Mouse (Mus musculus): ENCODE measurements around the gene Gm43552.
A peak's percentile ranks its signal among the peaks of the same experiment; 100 is the strongest.
"Not testable (repeated sequence)": the region's sequence is repeated elsewhere in the genome, so short reads cannot be mapped to it uniquely, and the experiment has no call there.

Gene Gm43552

GRCm38 (mm10) chr5:65478224-65478623, 14.4 kb downstream of the Gm43552 start:
- DNase-seq (ENCODE audit: low read depth, low spot score), result peak; percentile 78
- Histone ChIP-seq H3K27me3 (ENCODE audit: control insufficient read depth, insufficient read depth, low read length, poor library complexity, severe bottlenecking) (no peaks in the 10 kb centered on the region), H3K36me3 (ENCODE audit: control insufficient read depth, insufficient read depth, low read length, poor library complexity, severe bottlenecking) (peaks cover 2% of the 10 kb centered on the region; the same call in 1 of the 2 replicates)

- H3K27me3 ChIP-seq (ENCODE audit: control insufficient read depth, insufficient read depth, low read length, poor library complexity, severe bottlenecking); DNase-seq (ENCODE audit: low read depth, low spot score); H3K36me3 ChIP-seq (ENCODE audit: control insufficient read depth, insufficient read depth, low read length, poor library complexity, severe bottlenecking): not testable (repeated sequence)
Measured at GRCm38 (mm10) chr5:65476739-65477138, 15.9 kb downstream of the Gm43552 start.

- peak; percentile 68 for DNase-seq (ENCODE audit: low read depth, low spot score)
- peaks cover 5% of the 10 kb centered on the region for H3K36me3 ChIP-seq (ENCODE audit: control insufficient read depth, insufficient read depth, low read length, poor library complexity, severe bottlenecking)
- no peaks in the 10 kb centered on the region for H3K27me3 ChIP-seq (ENCODE audit: control insufficient read depth, insufficient read depth, low read length, poor library complexity, severe bottlenecking)
Measured at GRCm38 (mm10) chr5:65475806-65476205, 16.8 kb downstream of the Gm43552 start.

GRCm38 (mm10) chr5:65469766-65470165, 22.9 kb downstream of the Gm43552 start:
- Histone ChIP-seq H3K27me3 (ENCODE audit: control insufficient read depth, insufficient read depth, low read length, poor library complexity, severe bottlenecking) (no peaks in the 10 kb centered on the region), H3K36me3 (ENCODE audit: control insufficient read depth, insufficient read depth, low read length, poor library complexity, severe bottlenecking) (peaks cover 19% of the 10 kb centered on the region)
- no peak for DNase-seq (ENCODE audit: low read depth, low spot score)

GRCm38 (mm10) chr5:65466911-65467310, 25.7 kb downstream of the Gm43552 start:
- Histone ChIP-seq H3K36me3 (ENCODE audit: control insufficient read depth, insufficient read depth, low read length, poor library complexity, severe bottlenecking) (peaks cover 27% of the 10 kb centered on the region), H3K27me3 (ENCODE audit: control insufficient read depth, insufficient read depth, low read length, poor library complexity, severe bottlenecking) (no peaks in the 10 kb centered on the region)
- DNase-seq (ENCODE audit: low read depth, low spot score), result no peak

GRCm38 (mm10) chr5:65460361-65460760, 32.3 kb downstream of the Gm43552 start:
- no peak for DNase-seq (ENCODE audit: low read depth, low spot score)
- H3K36me3 ChIP-seq (ENCODE audit: control insufficient read depth, insufficient read depth, low read length, poor library complexity, severe bottlenecking), result peaks cover 21% of the 10 kb centered on the region
- no peaks in the 10 kb centered on the region for H3K27me3 ChIP-seq (ENCODE audit: control insufficient read depth, insufficient read depth, low read length, poor library complexity, severe bottlenecking)

- H3K36me3 ChIP-seq (ENCODE audit: control insufficient read depth, insufficient read depth, low read length, poor library complexity, severe bottlenecking), result peaks cover 20% of the 10 kb centered on the region
- no peaks in the 10 kb centered on the region for H3K27me3 ChIP-seq (ENCODE audit: control insufficient read depth, insufficient read depth, low read length, poor library complexity, severe bottlenecking)
- DNase-seq (ENCODE audit: low read depth, low spot score), result no peak
Measured at GRCm38 (mm10) chr5:65459454-65459853, 33.2 kb downstream of the Gm43552 start.

GRCm38 (mm10) chr5:65457846-65458245, 34.8 kb downstream of the Gm43552 start:
- H3K27me3 ChIP-seq (ENCODE audit: control insufficient read depth, insufficient read depth, low read length, poor library complexity, severe bottlenecking), result no peaks in the 10 kb centered on the region
- DNase-seq (ENCODE audit: low read depth, low spot score), result no peak
- peaks cover 15% of the 10 kb centered on the region for H3K36me3 ChIP-seq (ENCODE audit: control insufficient read depth, insufficient read depth, low read length, poor library complexity, severe bottlenecking)

- no peak for DNase-seq (ENCODE audit: low read depth, low spot score)
- Histone ChIP-seq H3K27me3 (ENCODE audit: control insufficient read depth, insufficient read depth, low read length, poor library complexity, severe bottlenecking) (no peaks in the 10 kb centered on the region), H3K36me3 (ENCODE audit: control insufficient read depth, insufficient read depth, low read length, poor library complexity, severe bottlenecking) (peaks cover 16% of the 10 kb centered on the region)
Measured at GRCm38 (mm10) chr5:65457086-65457827, 35.4 kb downstream of the Gm43552 start.

GRCm38 (mm10) chr5:65454771-65455170, 37.9 kb downstream of the Gm43552 start:
- no peak for DNase-seq (ENCODE audit: low read depth, low spot score)
- Histone ChIP-seq H3K27me3 (ENCODE audit: control insufficient read depth, insufficient read depth, low read length, poor library complexity, severe bottlenecking) (no peaks in the 10 kb centered on the region), H3K36me3 (ENCODE audit: control insufficient read depth, insufficient read depth, low read length, poor library complexity, severe bottlenecking) (peaks cover 16% of the 10 kb centered on the region)

GRCm38 (mm10) chr5:65448941-65449340, 43.7 kb downstream of the Gm43552 start:
- Histone ChIP-seq H3K36me3 (ENCODE audit: control insufficient read depth, insufficient read depth, low read length, poor library complexity, severe bottlenecking) (peaks cover 15% of the 10 kb centered on the region), H3K27me3 (ENCODE audit: control insufficient read depth, insufficient read depth, low read length, poor library complexity, severe bottlenecking) (no peaks in the 10 kb centered on the region)
- no peak for DNase-seq (ENCODE audit: low read depth, low spot score)

GRCm38 (mm10) chr5:65447826-65448225, 44.8 kb downstream of the Gm43552 start:
- peaks cover 12% of the 10 kb centered on the region for H3K36me3 ChIP-seq (ENCODE audit: control insufficient read depth, insufficient read depth, low read length, poor library complexity, severe bottlenecking)
- no peak for DNase-seq (ENCODE audit: low read depth, low spot score)

GRCm38 (mm10) chr5:65446756-65447155, 45.9 kb downstream of the Gm43552 start:
- Histone ChIP-seq H3K36me3 (ENCODE audit: control insufficient read depth, insufficient read depth, low read length, poor library complexity, severe bottlenecking) (peaks cover 9% of the 10 kb centered on the region), H3K27me3 (ENCODE audit: control insufficient read depth, insufficient read depth, low read length, poor library complexity, severe bottlenecking) (no peaks in the 10 kb centered on the region)
- DNase-seq (ENCODE audit: low read depth, low spot score), result no peak

More at GRCm38 (mm10) chr5:65447826-65448225, 44.8 kb downstream of the Gm43552 start:
- H3K27me3 ChIP-seq (ENCODE audit: control insufficient read depth, insufficient read depth, low read length, poor library complexity, severe bottlenecking), result no peaks in the 10 kb centered on the region

GRCm38 (mm10) chr5:65444981-65445380, 47.7 kb downstream of the Gm43552 start:
- Histone ChIP-seq H3K27me3 (ENCODE audit: control insufficient read depth, insufficient read depth, low read length, poor library complexity, severe bottlenecking) (no peaks in the 10 kb centered on the region), H3K36me3 (ENCODE audit: control insufficient read depth, insufficient read depth, low read length, poor library complexity, severe bottlenecking) (peaks cover 9% of the 10 kb centered on the region)
- no peak for DNase-seq (ENCODE audit: low read depth, low spot score)

GRCm38 (mm10) chr5:65438041-65438440, 54.6 kb downstream of the Gm43552 start:
- no peaks in the 10 kb centered on the region for H3K36me3 ChIP-seq (ENCODE audit: control insufficient read depth, insufficient read depth, low read length, poor library complexity, severe bottlenecking)
- DNase-seq (ENCODE audit: low read depth, low spot score), result no peak
- no peaks in the 10 kb centered on the region for H3K27me3 ChIP-seq (ENCODE audit: control insufficient read depth, insufficient read depth, low read length, poor library complexity, severe bottlenecking)

All from splenic B cell, adult 2 months (primary cell).